Mouse (Mus musculus) liver, adult (tissue): Measurements from ENCODE around the gene Syn1.

Experiments
- GATA4 ChIP-seq: IDR thresholded peaks from 2 replicates; pipeline ENCODE4 v1.6.1; 2014; ENCODE audit warnings: mild to moderate bottlenecking, low read length; ENCODE audit not compliant: insufficient replicate concordance

The Syn1 gene

DNA sequence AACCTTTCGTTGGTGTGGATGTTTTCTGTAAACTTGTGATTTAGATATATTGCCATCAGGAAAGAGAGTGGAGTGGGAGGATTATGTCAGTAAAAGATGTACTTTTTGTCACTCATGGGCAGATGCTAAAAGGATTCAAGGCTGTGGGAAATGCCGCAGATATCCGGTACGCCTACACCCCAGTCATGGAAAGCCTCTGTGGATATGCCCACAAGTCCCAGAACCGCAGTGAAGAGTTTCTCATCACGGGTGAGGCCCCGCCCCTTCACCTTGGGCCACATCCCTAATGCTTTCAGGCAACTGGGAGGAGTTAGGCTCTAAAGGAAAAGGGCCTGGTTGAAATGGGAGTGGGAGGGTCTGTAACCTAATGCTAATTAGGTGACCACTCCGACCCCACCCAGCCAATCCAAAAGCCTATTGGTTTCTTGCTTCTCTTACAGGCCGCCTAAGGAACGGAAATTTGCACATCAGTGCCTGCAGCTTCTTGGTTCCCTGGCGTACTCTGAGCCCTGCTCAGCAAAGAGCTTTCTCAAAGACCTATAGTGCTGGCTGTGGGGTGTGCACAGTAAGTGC, 47.8 kb downstream of the Syn1 start:
- TF ChIP-seq GATA4, result no peak

DNA sequence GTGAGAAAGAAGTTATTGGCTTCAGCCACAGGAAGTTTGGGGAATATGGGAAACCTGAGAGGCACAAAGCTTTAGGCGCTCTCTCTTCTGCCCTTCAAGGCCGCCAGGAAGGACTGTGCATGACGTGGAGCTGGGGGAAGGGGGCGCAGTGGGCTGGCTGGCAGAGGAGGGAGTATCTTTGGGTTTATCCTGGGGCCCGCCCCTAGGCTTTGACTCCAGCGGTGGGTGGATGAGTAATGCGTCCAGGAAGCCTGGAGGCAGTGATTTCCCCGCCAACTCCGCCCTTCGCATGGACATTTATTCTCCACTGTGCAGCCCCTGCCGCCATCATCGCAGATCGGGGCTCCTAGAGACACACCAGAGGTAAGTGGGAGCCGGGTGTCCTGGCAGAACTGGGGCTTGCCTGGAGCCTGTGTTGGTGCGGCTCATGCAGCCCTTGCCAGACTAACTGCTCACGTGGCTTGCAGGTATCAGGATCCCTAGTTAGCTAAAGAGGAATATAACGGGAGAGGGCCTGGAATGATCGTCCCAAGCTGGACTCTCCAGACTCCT, 50.8 kb downstream of the Syn1 start, which contains the start of gene Timp1:
Gene Timp1, plus strand, starts transcription at position 205 of the 552 bp plus-strand sequence.
- TF ChIP-seq GATA4, result no peak

DNA sequence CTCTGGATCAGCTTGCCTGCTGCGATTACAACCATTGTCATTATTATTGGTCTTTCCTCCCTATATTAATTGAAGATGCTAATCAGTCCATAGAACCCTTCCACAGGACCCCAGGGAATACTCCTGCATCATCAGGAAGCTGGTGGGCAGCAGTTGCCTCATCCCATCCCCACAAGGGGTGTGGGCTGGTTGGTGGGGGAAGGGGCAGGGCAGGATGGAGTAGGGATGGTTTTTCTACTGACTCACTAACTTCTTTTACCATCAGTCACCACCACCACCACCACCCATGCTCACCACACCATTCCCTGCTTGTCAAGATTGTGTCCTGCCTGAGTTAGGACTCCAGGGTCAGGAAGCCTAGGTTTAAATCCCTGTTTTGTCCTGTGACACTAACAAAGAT, 51.6 kb downstream of the Syn1 start:
- no peak for TF ChIP-seq GATA4

DNA sequence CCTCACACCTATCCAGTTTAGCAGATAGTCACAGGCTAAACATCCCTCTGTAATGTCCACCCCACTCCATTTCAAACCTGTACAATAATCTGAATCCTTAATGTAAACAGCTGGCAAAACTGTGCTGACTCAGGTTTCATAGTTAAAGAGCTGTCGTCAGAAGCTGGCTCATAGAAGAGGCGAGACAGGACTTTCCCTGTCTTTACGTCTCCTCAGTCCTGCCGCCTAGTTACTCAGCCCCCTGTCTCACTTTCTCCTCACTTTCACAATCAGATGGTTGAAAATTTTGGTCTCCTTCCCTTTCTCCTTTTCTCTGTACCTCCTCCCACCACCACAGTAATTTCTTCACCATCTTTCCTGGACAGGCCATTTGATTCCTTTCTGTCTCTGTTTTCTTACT, 52.7 kb downstream of the Syn1 start:
- no peak for TF ChIP-seq GATA4

DNA sequence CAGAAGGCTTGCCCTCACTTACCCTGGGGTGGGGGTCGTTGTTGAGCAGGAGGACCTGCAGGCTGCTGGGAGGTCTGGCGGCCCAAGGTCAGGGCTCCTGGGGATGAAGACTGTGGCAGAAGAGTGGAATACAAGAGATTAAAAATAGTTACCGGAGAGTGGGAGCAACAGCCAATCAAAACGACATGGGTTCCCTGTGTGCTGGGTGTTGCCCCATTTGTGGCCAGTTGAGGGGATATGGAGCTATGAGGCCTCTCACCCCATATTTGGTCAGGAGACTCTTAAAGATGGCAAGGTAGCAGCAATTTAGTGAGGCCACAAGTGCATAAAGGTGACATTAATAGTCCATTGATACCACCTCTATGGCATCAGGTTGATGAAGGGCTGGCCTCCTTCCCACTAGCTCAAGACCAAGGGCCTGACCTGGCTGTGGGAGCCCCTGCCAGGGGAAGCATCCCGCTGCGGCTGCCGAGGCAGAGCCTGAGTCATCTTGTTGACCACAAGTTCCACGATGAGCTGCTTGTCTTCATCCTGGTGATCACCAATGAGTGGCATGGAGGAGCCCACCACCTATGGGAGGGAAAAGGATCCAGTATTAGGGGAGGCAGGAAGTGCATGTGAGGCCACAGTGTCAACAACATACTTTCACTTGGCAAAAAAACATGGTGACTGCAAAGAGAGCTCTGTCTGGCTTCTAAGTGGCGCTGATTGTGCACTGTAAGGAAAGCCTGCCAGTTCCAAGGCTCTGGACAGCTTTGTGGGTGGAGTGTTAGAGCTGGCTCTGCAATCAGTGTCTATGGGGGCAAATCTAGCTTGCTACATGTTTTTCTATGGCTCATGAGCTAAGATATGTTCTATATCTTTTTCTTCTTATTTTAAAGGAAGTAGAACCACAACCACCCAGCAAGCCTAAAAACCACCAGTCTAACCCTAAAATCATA, 57.4 kb downstream of the Syn1 start:
- TF ChIP-seq GATA4, result no peak

DNA sequence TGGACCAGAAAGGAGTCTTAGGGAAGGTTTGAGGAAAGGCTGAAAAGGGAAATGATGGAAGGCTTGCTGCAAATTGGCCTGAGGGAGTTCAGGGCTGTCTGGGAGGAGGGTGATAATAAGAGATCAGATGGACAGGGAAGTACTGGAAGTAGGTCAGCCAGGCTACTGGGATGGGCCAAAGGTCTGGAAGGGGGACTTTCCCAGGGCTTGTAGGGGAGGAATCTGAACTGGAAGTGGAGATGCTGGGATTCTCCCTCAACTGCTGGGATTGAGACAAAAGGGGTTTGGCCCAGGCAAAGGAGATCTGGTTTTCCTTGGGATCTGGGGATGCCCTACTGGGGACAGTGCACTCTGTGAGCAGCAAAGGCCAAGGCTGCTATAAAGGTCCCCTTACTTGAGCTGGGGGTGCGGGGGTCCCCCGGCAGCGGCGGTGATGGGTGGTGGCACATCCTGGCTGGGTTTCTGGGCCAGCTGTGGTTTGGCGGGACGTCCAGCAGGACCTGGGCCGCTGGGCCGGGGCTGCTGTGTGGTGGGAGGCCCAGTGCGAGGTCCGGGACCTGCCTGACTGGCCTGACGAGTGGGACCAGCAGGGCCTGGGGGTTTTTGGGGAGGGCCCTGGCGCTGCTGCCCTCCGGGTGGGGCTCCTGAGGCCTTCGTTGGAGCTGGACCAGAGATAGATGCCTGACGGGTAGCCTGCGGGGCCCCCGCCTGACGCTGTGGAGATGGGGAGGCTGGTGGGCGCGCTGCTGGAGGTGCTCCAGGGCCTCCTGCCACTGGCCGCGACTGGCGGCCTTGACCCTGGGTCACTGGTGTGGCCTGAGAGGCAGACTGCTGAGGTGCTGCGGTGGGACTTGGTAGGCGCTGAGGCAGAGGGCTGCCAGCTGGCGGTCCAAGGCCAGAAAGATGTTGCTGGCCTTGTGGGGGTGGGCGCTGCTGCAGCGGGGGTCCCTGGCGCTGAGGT, 58.4 kb downstream of the Syn1 start:
- no peak for TF ChIP-seq GATA4

DNA sequence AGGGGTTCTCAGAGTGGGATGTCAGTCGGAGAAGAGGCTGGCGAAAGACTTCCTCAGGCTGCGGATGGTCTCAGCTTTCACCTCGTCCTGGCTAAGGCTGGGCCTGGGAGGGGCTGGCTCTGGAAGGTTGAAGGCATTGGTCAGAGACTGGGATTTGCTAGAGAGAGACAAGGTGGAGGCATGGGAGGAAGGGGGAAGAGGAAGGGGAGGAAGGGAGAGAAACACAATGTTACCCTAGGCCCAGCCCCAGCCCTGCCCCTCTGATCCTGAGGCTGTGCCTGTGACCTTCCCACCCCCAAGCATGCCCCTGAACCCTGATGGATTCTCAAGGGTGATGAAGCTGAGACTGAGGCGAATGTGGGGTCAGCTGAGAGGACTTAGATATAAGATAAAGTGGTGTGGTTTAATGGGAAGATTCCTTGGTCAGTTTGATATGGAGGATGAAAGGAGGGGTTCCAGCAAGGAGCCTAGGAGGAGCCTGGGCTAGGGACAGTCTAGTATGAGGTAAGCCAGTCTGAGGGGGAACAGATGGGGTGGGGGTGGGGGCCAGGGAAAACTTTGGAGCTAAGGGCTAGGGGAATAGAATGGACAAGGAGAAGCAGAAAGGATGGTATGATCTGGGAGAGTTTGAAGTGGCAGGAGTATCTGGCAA, 59.2 kb downstream of the Syn1 start:
- TF ChIP-seq GATA4, result no peak

DNA sequence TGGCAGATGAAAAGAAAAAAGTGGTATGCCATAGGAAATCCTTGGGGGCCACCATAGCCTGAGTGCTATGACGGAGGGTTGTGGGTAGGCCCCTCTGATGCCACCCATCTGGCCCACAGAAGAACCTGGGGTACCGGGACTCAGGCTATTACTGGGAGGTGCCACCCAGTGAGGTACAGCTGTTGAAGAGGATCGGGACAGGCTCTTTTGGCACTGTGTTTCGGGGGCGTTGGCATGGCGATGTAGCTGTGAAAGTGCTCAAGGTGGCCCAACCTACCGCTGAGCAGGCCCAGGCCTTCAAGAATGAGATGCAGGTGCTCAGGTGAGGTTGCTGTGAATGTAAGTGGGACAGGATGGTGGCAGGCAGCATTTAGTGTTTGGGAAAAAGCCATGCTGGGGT, 67.0 kb downstream of the Syn1 start:
- TF ChIP-seq GATA4, result no peak

DNA sequence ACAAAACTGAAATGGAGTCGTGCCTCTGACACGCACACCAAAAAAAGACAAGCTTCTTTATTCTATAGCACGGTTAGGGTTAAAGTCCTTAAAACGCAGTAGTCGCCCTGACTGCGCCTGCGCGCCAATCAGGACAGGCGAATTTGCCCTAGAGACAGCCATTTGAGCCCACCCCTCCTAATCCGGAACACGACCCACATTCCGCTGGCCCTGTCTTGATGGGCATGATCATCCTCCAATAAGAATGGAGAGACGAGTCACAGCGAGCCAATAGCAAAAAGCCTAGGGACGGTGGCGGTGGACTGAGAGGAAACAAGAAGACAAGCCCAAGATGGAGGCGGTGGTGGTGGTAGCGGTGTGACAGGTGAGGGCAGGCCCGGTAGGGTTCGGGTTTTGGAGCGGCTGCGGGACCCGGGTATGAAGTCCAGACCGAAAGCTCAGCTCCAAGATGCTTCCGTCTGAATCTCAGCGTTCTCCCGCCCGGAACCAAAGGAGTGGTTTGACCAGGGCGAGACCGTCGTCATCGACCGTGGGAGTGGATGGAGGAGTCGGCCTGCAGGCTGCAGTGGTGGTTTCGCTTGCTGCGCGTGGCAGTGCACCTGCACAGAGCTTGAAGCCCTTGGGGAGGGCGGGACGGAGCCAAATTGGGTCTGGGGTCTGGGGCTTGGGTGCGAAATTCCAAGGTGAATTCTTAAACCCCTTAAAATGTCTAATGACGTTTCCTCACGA, 72.4 kb downstream of the Syn1 start:
- no peak for TF ChIP-seq GATA4

DNA sequence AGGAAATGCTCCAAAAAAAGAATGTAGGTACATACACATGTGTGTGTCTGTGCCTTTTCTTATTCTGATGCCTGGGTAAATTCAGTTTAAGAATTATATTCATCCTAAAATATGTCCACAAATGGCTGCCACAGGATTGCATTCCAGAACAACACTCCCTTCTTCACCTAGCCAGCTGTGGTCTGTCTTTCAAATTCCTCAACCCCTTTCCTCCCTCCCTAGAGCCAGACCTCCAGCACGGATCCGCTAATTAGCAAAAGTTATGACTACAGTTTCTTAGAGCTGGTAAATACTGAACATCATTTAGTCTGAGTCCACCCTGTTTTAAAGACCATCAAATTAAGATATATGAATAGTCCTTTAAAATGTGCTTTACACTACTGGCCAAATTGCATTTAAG, 73.0 kb downstream of the Syn1 start:
- no peak for TF ChIP-seq GATA4

DNA sequence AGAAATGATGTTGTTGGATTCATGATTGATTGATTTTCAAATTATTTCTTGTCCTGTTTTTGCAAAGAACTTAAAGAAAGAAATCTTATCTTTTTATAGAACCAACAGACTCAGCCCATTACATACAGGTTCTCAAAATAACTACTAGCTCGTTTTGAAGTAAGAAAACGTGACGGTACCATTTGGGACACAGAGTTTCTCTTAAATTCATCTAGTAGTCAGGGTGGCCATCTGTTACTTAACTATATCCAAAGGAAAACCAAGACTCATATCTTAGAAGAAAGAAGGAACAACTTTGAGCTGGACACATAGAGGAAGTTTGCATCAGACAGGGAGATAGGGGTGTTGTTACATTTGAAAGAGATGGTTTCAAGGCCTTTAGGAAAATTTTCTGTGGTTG, 73.6 kb downstream of the Syn1 start:
- no peak for TF ChIP-seq GATA4

DNA sequence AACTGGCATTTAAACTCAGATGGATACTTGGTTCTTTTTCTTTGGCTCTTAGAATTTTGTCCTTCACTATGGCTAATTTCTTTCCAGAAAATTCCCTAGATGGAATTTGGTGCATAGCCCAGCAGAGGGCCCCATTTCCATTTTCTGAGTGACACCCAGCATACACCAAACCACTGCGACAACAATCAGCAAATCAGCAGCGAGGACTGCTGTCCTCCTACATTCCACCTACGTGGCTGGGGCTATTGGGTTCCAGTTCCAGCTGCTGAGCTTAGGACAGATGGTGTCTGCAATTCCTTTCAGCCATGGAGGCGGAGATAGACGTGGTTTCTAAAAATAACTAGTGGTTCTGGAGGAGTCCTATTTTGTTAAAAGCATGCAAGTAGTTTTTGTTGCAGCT, 91.9 kb downstream of the Syn1 start:
- TF ChIP-seq GATA4, result no peak

DNA sequence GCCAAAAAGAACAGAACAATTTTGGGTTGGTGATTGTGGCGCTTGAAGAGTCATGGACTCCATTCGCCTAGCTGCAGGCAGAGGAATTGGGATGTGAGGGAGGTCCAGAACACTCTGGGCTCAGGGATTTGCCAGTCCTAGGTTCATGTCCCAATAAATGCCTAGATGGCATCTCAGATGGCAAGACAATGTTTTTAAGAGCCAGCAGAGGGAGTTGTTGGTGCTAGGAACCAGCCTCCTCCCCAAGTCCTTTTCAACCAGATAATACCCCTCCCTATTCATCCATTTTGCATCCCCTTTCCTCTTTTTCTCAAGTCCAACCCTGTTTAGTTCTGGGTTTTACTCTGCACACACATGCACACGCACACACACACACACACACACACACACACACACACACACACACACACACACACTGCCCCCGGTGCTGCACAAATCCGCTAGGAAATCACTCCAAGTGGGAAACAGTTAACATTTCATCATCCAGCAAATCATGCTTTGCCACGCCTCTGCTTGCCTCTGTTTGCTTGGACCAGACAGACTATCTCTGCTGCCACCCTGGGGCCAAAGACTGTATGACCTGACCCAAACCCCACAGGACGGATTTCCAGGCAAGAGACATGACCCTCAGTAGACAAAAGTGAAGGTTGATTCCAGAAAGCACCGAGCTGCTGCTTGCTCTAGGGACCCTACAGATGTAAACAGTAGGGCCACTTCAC, 100.9 kb downstream of the Syn1 start:
- TF ChIP-seq GATA4, result no peak
